Mouse (Mus musculus) embryonic facial prominence, embryonic 11.5 days (tissue): ENCODE data around the gene Fam166b. TPM values are rescaled to one million over a fixed set of nuclear protein-coding genes. Genes with fewer than 3 reads are reported as not detected.
A peak's percentile ranks its signal among the peaks of the same experiment; 100 is the strongest.

Source experiments
- ATAC-seq: fragments of 200-750 bp; cut with Nextera tagmentation; replicated peaks from 2 replicates; pipeline ENCODE4 v1.8.0; 2017; ENCODE audit warnings: low read depth; ENCODE audit not compliant: insufficient number of reproducible peaks, low FRiP score, low TSS enrichment
- DNase-seq: peaks from one replicate; pipeline ENCODE4 v3.0.0-alpha.2; 2015; ENCODE audit warnings: low spot score
- H3K27ac ChIP-seq: fragments of 300-500 bp; sonication (generic); replicated peaks from 2 replicates; pipeline ENCODE4 v1.5.1; 2014; ENCODE audit warnings: mild to moderate bottlenecking, low read depth, low read length, control low read depth
- H3K27me3 ChIP-seq: fragments of 300-500 bp; sonication (generic); 2 replicates; pipeline ENCODE4 v1.6.1; 2014; ENCODE audit warnings: mild to moderate bottlenecking, low read length, moderate library complexity, mixed read lengths; ENCODE audit not compliant: control insufficient read depth, insufficient read depth
- H3K36me3 ChIP-seq: fragments of 300-500 bp; sonication (generic); replicated peaks from 2 replicates; pipeline ENCODE4 v1.6.1; 2014; ENCODE audit warnings: low read depth, mild to moderate bottlenecking, low read length, moderate library complexity, mixed read lengths; ENCODE audit not compliant: control insufficient read depth, insufficient read depth
- H3K4me1 ChIP-seq: fragments of 300-500 bp; sonication (generic); 2 replicates; pipeline ENCODE4 v1.6.1; 2014; ENCODE audit warnings: low read length, mixed read lengths; ENCODE audit not compliant: control insufficient read depth, insufficient read depth
- H3K4me2 ChIP-seq: fragments of 300-500 bp; sonication (generic); 2 replicates; pipeline ENCODE4 v1.6.1; 2014; ENCODE audit warnings: low read depth, mild to moderate bottlenecking, control low read depth, low read length, moderate library complexity
- H3K4me3 ChIP-seq: fragments of 300-500 bp; sonication (generic); 2 replicates; pipeline ENCODE4 v1.5.1; 2014; ENCODE audit warnings: low read depth, low read length, control low read depth
- H3K9ac ChIP-seq: fragments of 300-500 bp; sonication (generic); replicated peaks from 2 replicates; pipeline ENCODE4 v1.6.1; 2014; ENCODE audit warnings: mild to moderate bottlenecking, control low read depth, low read length
- H3K9me3 ChIP-seq: fragments of 300-500 bp; sonication (generic); replicated peaks from 2 replicates; pipeline ENCODE4 v1.6.1; 2016; ENCODE audit warnings: mild to moderate bottlenecking, low read length, inconsistent platforms, mixed read lengths; ENCODE audit not compliant: control insufficient read depth
- WGBS: fragments of 180-500 bp; shearing (Covaris S2); extraction: QIAGEN DNeasy Blood & Tissue Kit; methylation state at CpG from one replicate; pipeline ENCODE4 v1.1.7; 2014; 5-methylcytosine and 5-hydroxymethylcytosine counted together
- polyA plus RNA-seq: library from polyadenylated mRNA; unstranded; fragments of >200 nt; fragmentation: Nextera tagmentation; extraction: Ambion mirVana; gene quantifications from 2 replicates; pipeline ENCODE4 v1.2.1, GENCODE M21; 2014

Gene Fam166b
- polyA plus RNA-seq, 1 experiment from 2014 or later: not detected

DNA sequence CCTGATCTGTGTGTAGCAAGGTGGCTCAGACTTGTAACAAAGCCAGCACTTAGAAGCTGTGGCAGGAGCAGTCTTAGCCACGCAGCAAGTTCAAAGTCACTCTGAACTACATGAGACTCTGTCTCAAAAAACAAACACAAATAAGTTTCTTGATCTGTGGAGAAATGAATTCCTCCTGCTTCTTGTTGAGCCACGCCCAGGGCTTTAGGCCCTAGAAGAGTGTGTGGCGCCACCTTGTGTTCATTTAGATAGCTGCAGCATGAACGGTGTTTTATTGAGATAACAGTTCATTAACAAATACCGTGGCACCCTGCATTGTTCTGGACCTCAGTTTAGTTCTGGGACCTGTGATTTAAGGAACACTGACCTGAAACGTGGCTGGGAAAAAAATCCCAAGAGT is 8.6 kb downstream of the Fam166b start:
- no peak overlapping the region for H3K9ac ChIP-seq
- DNase-seq (peak; percentile 92), ATAC-seq (no peak)
- no peak overlapping the region for H3K27ac ChIP-seq
- 0 out of 2 replicates have a peak, but pooled peaks cover 3% of the 10 kb centered on the region for H3K36me3 ChIP-seq
- WGBS: 7% methylated on average over 6 of the region's 6 CpGs
- no peak overlapping the region for H3K4me3 ChIP-seq
- H3K4me1 ChIP-seq: no peaks in the 10 kb centered on the region
- no peak overlapping the region for H3K4me2 ChIP-seq
- no peaks in the 10 kb centered on the region for H3K9me3 ChIP-seq
- peaks cover 8% of the 10 kb centered on the region; the same call in 1 of the 2 replicates for H3K27me3 ChIP-seq

DNA sequence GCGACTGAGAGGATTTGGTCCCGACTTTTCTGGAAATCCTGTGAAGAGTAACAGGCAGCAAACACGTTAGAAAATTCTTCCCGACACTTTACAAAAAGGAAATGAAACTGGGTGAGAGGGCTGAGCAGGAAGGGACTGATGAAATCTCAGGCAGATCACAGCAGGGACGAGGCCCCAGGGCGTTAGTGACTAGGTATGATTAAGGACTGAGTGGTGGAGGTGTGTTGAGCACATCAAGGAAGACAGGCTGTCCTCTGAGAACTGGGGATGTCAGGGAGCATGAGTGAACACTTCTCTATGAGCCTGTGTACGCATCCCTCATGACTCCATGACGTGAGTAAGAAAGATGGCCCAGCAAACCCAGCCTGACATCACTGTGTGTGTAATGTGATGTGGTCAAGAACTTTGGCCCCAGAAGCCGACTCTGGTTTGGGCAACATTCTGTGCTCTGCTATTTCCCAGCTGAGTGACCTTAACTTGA is 9.1 kb downstream of the Fam166b start:
- Histone ChIP-seq H3K4me1 (no peaks in the 10 kb centered on the region), H3K27me3 (peaks cover 4% of the 10 kb centered on the region; the same call in 1 of the 2 replicates), H3K27ac (no peak overlapping the region), H3K4me3 (no peak overlapping the region), H3K9ac (no peak overlapping the region), H3K9me3 (no peaks in the 10 kb centered on the region), H3K36me3 (0 out of 2 replicates have a peak, but pooled peaks cover 3% of the 10 kb centered on the region), H3K4me2 (no peak overlapping the region)
- 63% methylated on average over 9 of the region's 9 CpGs for WGBS
- DNase-seq: no peak
- no peak for ATAC-seq

DNA sequence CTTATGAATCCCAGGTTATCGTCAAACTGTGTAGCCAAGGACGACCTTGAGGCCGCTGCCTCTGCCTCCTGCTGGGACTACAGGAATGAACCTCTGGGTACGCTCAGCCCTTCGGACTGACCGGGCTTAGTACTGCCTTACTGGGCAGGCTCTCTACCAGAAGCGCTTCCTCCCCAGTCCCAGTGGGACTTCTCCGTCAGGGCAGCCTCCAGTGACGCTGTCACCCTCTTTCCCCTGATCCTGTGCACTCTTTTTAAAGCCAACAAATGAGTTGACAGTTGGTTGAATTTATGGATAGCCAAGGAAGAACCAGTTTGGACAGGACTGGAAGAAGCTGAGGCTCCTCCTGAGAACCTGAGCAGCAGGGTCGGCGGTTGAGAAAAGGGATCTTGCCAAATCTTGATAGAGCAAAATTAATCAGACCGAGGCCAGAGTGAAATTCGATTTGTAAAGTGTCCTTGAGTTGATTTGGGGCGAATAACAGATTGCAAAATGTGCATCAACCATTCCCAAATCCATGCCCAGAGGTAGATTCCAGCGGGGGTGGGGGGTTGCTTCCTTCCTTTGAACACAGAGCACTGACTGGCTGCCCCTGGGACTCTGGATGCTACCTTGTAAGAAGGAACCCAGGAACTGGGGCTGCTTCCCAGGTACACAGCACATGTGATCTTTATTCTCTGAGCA is 9.8 kb downstream of the Fam166b start:
- H3K9ac ChIP-seq: no peak overlapping the region
- H3K9me3 ChIP-seq: no peaks in the 10 kb centered on the region
- H3K4me3 ChIP-seq: no peak overlapping the region
- no peaks in the 10 kb centered on the region for H3K4me1 ChIP-seq
- DNase-seq (no peak), ATAC-seq (no peak)
- H3K27me3 ChIP-seq: no peaks in the 10 kb centered on the region
- H3K36me3 ChIP-seq: 0 out of 2 replicates have a peak, but pooled peaks cover 3% of the 10 kb centered on the region
- no peak overlapping the region for H3K27ac ChIP-seq
- H3K4me2 ChIP-seq: no peak overlapping the region
- 59% methylated on average over 15 of the region's 15 CpGs for WGBS

DNA sequence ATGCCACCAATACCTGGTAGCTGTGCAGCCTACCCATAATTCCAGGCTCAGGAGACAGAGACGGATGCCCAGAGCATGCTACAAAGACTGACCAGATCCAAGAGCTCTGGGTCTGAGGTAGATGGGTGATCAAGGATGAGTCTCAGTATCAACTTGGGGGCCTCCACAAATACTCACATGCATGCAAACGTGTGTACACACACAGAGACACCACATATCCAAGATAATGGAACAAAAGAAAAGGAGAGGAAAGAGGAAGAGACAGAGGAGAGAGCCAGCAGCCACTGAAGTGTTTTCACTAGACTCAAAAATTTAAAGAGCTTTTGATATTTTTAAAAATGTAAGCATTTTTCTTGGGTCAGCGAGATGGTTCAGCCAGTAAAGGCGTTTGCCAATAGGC is 10.5 kb downstream of the Fam166b start:
- DNase-seq: no peak

DNA sequence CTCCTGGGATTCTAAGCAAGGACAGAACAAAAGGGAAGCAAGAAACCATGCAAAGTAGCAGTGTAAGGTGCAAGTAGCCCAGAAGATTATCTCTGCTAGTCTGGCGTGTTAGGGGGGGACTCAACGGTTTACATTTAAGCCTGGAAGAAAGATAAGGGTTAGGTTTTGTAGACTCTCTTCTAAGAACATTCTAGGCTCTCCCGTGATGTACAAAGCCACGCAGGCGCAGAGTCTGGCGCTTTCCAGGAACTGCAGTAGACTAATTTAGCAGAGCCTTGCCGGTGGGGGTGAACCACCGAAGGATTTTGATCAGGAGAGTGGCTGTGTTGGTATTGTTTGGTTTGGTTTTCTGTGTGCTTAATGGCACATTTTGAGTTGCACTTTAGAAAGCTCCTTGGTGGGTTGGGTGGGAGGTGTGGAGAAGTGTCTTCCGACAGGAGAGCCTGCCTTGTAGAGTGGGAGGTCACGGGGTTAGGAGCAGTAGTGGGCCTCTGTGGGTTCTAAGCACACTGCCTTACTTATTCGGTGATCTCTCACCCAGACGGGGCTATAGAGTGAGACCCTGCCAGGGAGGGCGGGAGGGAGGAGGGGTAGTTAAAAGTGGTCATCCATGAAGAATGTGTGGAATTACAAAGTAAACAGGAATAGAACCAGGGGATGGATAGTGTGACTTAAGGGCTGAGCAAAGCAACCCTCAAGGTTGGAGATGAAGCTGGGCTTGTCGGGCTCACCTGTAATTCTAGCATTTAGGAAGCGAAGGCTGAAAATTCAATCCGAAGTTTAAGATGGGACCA is 11.5 kb downstream of the Fam166b start:
- Histone ChIP-seq H3K9me3 (no peaks in the 10 kb centered on the region), H3K9ac (no peak overlapping the region), H3K4me1 (no peaks in the 10 kb centered on the region), H3K4me3 (no peak overlapping the region), H3K4me2 (no peak overlapping the region), H3K36me3 (0 out of 2 replicates have a peak, but pooled peaks cover 3% of the 10 kb centered on the region), H3K27me3 (no peaks in the 10 kb centered on the region), H3K27ac (no peak overlapping the region)
- WGBS: 80% methylated on average over 16 of the region's 16 CpGs
- ATAC-seq (no peak), DNase-seq (no peak)

More for the DNA sequence above, 10.5 kb downstream of the Fam166b start:
- Histone ChIP-seq H3K9ac (no peak overlapping the region), H3K4me3 (no peak overlapping the region), H3K27me3 (no peaks in the 10 kb centered on the region), H3K4me1 (no peaks in the 10 kb centered on the region), H3K4me2 (no peak overlapping the region), H3K36me3 (0 out of 2 replicates have a peak, but pooled peaks cover 3% of the 10 kb centered on the region), H3K9me3 (no peaks in the 10 kb centered on the region), H3K27ac (no peak overlapping the region)
- WGBS: 78% methylated on average over 4 of the region's 4 CpGs
- no peak for ATAC-seq

DNA sequence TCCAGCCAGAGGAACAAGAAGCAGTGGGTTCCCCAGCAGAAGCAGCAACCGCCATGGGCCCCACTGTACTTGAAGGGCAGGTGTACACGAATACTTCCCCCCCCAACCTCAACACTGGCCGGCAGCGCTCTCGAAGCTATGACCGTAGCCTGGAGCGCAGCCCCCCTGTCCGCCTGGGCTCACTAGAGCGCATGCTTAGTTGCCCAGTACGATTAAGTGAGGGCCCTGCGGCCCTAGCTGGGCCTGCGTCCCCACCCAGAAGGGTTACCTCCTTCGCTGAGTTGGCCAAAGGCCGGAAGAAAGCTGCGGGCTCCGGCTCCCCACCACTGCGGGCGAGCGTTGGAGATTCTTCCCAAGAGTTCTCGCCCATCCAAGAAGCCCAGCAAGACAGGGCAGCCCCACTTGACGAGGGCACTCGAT is 12.9 kb downstream of the Fam166b start:
- no peaks in the 10 kb centered on the region for H3K36me3 ChIP-seq
- H3K27ac ChIP-seq: no peak overlapping the region
- H3K4me3 ChIP-seq: no peak overlapping the region
- DNase-seq (no peak), ATAC-seq (no peak)
- 96% methylated on average over 22 of the region's 22 CpGs for WGBS
- H3K27me3 ChIP-seq: no peaks in the 10 kb centered on the region
- H3K4me2 ChIP-seq: no peak overlapping the region
- no peak overlapping the region for H3K9ac ChIP-seq
- H3K9me3 ChIP-seq: no peaks in the 10 kb centered on the region
- no peaks in the 10 kb centered on the region for H3K4me1 ChIP-seq

DNA sequence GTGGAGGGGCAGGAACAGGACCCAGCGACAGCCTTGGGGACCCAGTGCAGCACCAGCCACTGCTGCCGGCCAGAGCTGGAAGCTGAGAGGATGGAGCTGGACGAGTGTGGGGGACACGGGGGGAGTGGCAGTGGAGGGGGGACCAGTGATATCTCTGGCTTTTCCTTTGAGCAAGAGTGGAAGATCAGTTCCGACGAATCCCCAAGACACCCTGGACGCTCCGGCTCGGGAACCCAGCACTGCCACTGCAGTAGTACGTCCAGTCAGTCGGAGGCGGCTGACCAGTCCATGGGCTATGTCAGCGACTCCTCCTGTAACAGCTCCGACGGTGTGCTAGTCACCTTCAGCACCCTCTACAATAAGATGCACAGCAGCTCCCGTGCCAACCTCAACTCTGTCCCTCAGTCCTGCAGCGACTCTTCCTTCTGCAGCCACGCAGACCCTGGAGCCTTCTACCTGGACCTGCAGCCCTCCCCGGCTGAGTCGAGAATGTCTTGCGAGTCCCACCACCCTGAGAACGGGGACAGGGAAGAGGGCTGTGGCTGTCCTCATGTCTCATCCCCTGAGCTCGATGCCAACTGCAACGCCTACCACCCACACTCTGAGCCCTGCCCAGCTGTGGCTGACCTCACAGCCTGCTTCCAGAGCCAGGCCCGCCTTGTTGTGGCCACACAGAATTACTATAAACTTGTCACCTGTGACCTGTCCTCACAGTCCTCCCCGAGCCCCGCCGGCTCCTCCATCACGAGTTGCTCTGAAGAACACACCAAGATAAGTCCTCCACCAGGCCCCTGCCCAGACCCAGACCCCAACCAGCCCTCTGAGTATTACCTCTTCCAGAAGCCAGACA is 13.5 kb downstream of the Fam166b start:
- DNase-seq (no peak), ATAC-seq (no peak)
- no peak overlapping the region for H3K27ac ChIP-seq

More for the DNA sequence above, 13.5 kb downstream of the Fam166b start:
- no peaks in the 10 kb centered on the region for H3K27me3 ChIP-seq
- H3K4me3 ChIP-seq: no peak overlapping the region
- H3K9me3 ChIP-seq: no peaks in the 10 kb centered on the region
- no peak overlapping the region for H3K9ac ChIP-seq
- no peaks in the 10 kb centered on the region for H3K4me1 ChIP-seq
- H3K4me2 ChIP-seq: no peak overlapping the region
- 90% methylated on average over 29 of the region's 29 CpGs for WGBS
- H3K36me3 ChIP-seq: no peaks in the 10 kb centered on the region
